Mouse (Mus musculus) urinary bladder, postnatal 4 days (tissue): Measurements from ENCODE around the gene Tnnc2.
A peak's percentile ranks its signal among the peaks of the same experiment; 100 is the strongest.

Source experiments
- DNase-seq, 2 experiments: peaks; one replicate each; pipeline ENCODE4 v3.0.0; 2021 to 2022; ENCODE audit warnings: low spot score in 2 of 2

Tnnc2 gene

DNA sequence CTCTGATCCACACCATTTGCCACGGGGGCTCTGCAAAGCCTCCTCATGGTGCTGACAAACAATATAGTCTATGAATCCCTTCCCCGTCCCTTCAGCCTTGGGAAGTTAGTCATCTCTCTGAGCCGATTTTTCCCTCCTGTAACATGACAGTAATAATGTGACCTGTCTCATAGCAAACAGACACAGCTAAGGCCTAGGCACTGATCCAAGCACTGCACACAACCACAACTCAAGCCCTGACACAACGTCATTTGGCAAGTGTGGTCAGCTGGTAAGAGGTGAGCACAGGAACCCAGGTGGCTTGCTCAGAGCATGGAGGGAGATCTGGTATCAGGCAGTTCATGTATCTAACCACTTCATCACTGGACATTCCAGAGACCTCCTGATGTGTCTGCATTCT lies 16.1 kb upstream of the Tnnc2 start:
- DNase-seq, result no peak

DNA sequence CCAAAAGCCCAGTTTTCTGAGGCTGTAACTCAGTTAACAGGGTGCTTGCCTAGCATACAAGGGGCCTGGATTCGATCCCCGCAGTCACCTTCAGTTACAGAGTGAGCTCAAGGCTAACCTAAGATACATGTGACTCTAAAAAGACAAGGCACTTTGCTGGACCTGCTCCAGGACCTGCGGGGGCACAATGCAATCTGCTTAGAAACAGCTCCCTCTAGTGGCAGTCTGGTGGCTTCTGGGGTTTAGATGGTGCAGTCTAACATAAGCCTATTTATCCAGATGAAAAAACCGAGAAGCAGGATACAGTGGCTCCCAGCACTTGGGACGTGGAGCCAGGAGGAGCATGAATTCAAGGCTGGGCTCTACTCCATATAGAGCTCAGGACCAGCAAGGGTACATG lies 14.5 kb upstream of the Tnnc2 start:
- DNase-seq, result peak; percentile 72 to 85

- DNase-seq, result no peak
Measured at GRCm38 (mm10) chr2:164793772-164794171, 14.0 kb upstream of the Tnnc2 start.

GRCm38 (mm10) chr2:164793236-164793635 lies 13.5 kb upstream of the Tnnc2 start:
- DNase-seq, result no peak

DNA sequence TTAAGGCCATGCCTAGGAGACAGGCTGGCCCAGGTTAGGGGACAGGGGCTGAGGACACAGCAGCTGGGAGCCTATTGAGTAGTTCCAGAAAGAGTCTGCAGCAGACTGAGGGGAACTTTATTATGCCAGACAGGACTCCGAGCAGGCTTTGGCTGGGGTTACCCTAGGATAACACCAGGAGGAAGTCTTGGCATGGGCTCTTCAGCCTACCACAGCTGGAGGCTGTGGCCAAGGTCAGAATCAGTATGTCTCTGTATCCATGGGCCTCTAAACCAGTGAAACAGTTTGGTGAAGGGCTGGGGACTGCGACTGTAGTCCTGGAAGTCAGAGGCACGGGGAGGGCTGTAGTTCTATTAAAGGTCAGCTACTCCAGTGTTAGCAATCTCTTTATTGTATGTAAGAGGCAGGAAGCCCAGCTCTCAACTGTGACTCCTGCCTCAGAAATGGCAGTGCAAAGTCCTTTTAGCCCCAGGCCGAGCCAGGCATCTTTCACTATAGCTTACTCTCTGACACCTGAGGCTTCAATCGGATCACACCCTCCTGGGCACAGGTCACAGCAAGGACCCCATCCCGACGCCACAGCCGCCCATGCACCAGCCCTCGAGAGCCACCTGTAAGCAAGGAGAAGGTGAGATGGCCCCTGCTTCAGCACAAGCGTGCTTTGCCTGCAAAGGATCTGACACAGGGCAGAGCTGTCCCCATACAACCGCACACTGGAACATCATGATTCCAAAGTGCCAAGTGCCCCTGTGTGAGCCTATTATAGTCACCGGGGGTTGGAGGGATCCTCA lies 12.8 kb upstream of the Tnnc2 start:
- DNase-seq, result no peak

DNA sequence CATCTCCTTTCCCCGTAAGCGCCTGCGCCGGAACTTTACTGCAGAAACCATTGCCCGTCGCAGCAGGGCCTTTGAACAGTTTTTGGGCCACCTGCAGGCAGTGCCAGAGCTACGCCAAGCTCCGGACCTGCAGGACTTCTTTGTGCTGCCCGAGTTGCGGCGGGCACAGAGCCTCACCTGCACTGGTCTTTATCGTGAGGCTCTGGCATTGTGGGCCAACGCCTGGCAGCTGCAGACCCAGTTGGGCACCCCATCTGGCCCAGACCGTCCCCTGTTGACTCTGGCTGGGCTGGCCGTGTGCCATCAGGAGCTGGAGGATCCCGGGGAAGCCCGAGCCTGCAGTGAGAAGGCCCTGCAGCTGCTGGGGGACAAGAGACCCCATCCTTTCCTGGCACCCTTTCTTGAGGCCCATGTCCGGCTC lies 12.1 kb upstream of the Tnnc2 start:
- DNase-seq, result no peak

DNA sequence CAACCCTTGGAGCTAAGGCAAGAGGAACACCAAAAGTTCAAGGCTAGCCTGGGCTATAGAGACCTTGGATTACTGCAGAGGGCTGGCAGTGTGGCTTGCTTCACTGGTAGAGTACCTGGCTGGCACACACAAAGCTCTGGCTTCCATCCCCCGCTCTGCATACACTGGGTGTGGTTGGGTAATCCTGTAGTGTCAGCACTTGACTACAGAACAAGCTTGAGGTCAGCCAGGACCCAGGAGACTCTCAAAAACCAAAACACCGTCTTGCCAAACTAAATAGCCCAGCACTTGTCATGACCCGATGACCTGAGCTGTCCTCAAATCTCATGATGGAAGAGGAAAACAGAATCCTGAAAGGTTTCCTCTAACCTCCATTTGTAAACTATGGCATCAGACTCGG lies 10.7 kb upstream of the Tnnc2 start:
- DNase-seq, result no peak

- no peak for DNase-seq
Measured at GRCm38 (mm10) chr2:164788411-164788810, 8.6 kb upstream of the Tnnc2 start.

DNA sequence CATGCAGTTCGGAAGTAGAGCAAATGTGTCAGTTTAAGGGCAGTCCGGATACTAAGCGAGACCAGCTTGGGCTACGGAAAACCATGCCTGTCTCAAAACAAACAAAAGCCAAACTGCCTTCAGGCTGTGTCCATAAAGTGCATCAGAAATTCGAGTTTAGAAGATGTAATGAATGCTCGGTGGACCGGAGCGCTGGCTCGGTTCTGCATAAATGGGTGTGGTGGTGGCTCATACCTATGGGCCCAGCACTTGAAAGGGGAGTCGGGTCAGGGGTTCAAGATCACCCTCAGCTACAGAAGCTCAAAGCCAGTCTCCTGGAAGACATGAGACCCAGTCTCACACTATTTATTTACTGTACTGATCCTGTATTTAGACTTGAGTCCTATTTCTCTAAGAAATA lies 8.0 kb upstream of the Tnnc2 start:
- DNase-seq, result no peak

- no peak for DNase-seq
Measured at GRCm38 (mm10) chr2:164787032-164787431, 7.3 kb upstream of the Tnnc2 start.

GRCm38 (mm10) chr2:164786388-164786885 lies 6.7 kb upstream of the Tnnc2 start:
- DNase-seq, result no peak

GRCm38 (mm10) chr2:164785481-164786387 lies 6.0 kb upstream of the Tnnc2 start, which contains the start of gene Snx21:
Gene Snx21 (plus strand): TSS chr2:164785823.
- peak; percentile 81 to 89 for DNase-seq

DNA sequence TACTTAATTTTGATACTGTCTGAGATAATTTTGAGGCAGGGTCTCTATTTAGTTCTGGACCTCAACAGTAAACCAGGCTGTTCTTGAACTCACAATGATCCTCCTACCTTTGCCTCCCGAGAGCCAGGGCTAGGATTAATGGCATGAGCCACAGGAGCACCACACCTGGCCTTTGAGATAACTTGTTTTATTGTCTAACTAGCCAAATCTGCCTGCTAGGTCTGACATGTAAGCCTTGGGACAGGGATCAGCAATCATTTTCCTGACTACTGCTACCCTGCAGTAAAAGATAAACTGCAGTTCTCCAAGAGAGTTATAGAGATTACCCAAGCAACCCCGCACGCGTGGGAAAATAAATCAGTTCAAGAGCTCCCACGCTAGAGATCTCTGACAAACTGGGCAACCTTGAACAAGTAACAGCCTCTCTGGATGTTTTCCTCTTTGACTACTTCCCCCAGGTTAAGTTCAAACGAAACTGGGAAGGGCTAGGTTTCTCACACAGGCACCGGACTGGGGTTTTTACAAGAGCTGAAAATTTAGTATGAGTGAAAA lies 5.2 kb upstream of the Tnnc2 start:
- no peak for DNase-seq

- DNase-seq, result no peak
Measured at GRCm38 (mm10) chr2:164783926-164784581, 4.3 kb upstream of the Tnnc2 start.

DNA sequence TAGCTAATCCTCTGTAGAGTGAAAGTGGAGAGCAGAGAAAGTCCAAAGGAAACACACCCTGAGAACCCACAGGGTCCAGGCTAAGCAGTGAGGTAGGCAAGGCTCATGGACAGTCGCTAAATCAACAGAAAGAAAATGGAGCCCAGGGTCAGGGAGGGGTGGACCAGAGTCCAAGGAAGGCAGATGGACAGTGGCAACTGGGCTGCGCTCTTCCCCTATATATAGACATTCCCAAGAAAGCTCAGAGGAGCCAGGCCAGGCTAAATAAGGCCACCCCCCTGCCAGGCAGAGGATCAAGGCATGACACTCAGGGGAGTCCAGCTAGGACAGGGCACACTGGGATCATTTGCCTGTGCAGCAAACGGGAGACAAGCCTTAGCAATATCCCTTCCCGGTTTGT lies 2.1 kb upstream of the Tnnc2 start:
- DNase-seq, result no peak

- DNase-seq, result no peak
Measured at GRCm38 (mm10) chr2:164778809-164779208, 958 bp downstream of the Tnnc2 start.

DNA sequence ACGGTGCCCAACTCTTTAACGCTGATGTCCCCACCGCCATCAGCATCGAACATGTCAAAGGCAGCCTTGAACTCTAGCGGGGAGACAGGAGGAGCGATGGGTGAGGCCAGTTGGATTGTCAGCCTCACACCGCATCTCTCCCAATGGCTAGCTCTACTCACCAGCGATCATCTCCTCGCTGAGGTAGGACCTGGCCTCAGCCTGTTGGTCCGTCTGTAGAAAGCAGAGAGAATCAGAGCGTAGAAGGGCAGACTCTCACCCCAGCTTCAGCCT lies 1.8 kb downstream of the Tnnc2 start:
- DNase-seq, result no peak

- DNase-seq, result no peak
Measured at GRCm38 (mm10) chr2:164777246-164778014, 2.3 kb downstream of the Tnnc2 start.

- DNase-seq, result no peak
Measured at GRCm38 (mm10) chr2:164776801-164777200, 3.0 kb downstream of the Tnnc2 start.

DNA sequence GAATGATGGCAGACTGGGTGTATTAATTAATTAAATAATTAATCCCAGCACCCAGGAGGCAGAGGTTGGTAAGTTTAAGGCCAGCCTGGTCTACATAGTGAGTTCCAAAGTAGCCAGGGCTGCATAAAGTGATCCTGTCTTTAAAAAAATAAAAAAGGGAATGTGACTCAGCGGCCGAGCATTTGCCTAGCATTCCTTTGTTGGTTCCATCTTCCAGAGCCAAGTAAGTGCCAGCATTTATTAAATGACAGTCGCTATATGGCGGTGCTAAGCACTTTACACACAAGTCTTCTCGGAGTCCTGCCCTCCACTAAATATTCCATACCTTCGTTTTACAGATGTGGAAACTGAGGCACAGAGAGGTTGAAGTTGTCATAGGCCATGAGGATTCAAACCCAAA lies 3.6 kb downstream of the Tnnc2 start:
- no peak for DNase-seq

DNA sequence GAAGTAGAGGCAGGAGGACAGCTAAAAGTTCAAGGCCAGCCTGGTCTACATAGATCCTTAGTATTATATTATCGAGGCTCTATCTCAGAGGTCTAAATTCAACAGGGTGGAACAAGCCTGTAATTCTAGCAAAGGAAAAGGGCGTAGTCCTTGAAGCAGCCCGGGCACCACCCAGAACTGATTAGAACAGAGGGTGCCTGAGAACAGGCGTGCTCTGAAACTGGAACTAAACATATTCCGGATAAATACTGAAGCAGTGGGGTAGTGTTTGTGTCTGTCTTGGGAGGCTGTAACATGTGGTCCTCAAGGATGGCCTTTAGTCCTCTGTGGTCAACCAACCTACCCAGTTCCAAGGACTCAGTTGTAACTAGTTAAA lies 5.8 kb downstream of the Tnnc2 start:
- no peak for DNase-seq
